In genomic region chr7:28137613-28138012, GRCm38 (mm10) we compare ENCODE assay signal across 8 mouse cellular contexts. TPM values are rescaled to one million over a fixed set of nuclear protein-coding genes. Genes with fewer than 3 reads are reported as not detected.
DNase-seq lines count a peak whose midpoint lies in the region; ATAC-seq and TF ChIP-seq lines count a peak whose summit lies in the region.

No protein-coding gene starts in this region.

- WGBS in heart, adult 2 months: 60% methylated on average over 5 of the region's 5 CpGs
- whole genome bisulfite sequencing in heart, embryonic 12.5 days: 53% methylated on average over 5 of the region's 5 CpGs
- 54% methylated on average over 5 of the region's 5 CpGs for WGBS in forebrain, embryonic 12.5 days

- H3K27ac ChIP-seq in heart, adult 2 months: no peak overlapping the region
- no peak overlapping the region for H3K27ac ChIP-seq in heart, embryonic 12.5 days (ENCODE audit: poor library complexity, severe bottlenecking)
- H3K27ac ChIP-seq in forebrain, embryonic 12.5 days: no peak overlapping the region

- no peak overlapping the region for H3K9ac ChIP-seq in heart, adult 2 months (ENCODE audit: low read depth, low read length)
- H3K9ac ChIP-seq in heart, embryonic 12.5 days: no peak overlapping the region
- H3K9ac ChIP-seq in forebrain, embryonic 12.5 days: no peak overlapping the region

- no peaks in the 10 kb centered on the region for H3K27me3 ChIP-seq in heart, adult 2 months (ENCODE audit: control insufficient read depth, insufficient read depth, low read length)
- no peaks in the 10 kb centered on the region for H3K27me3 ChIP-seq in heart, embryonic 12.5 days (replicated peaks)
- H3K27me3 ChIP-seq in forebrain, embryonic 12.5 days: peaks cover 4% of the 10 kb centered on the region; the same call in 1 of the 2 replicates

- intact Hi-C loops in heart, adult 2 months (cut with DNase I): no loop called here

- DNase-seq in heart, adult 2 months: no peak
- DNase-seq in urinary bladder, postnatal 14 days (ENCODE audit: low spot score): peak; percentile 31
- DNase-seq in urinary bladder, postnatal 36 days (ENCODE audit: low spot score in 2 of 2): no peak
- DNase-seq in embryo, embryonic 11 days: peak; percentile 62
- peak; percentile 13 to 23 for DNase-seq in layer of hippocampus, postnatal 36 days
- peak; percentile 55 for DNase-seq in right cerebral cortex, postnatal 4 days

- TF ChIP-seq CTCF in heart, adult 2 months (IDR thresholded peaks at IDR 0.05): peak; percentile 63

- TF ChIP-seq EP300 in heart, adult 2 months (IDR thresholded peaks at IDR 0.05; ENCODE audit: insufficient read depth, low read depth, low read length): no peak

- TF ChIP-seq POLR2A in heart, adult 2 months (IDR thresholded peaks at IDR 0.05; ENCODE audit: insufficient read depth, low read depth, low read length): no peak

- H3K4me2 ChIP-seq in heart, embryonic 12.5 days: no peak overlapping the region
- no peak overlapping the region for H3K4me2 ChIP-seq in forebrain, embryonic 12.5 days

- ATAC-seq in heart, embryonic 12.5 days (ENCODE audit: insufficient number of reproducible peaks, low FRiP score): no peak
- ATAC-seq in forebrain, embryonic 12.5 days (ENCODE audit: low FRiP score): no peak

- H3K36me3 ChIP-seq in heart, adult 2 months (ENCODE audit: control insufficient read depth, insufficient read depth, low read length): no peaks in the 10 kb centered on the region
- no peaks in the 10 kb centered on the region for H3K36me3 ChIP-seq in heart, embryonic 12.5 days
- H3K36me3 ChIP-seq in forebrain, embryonic 12.5 days (replicated peaks): no peaks in the 10 kb centered on the region

- no peak overlapping the region for H3K4me3 ChIP-seq in heart, adult 2 months
- no peak overlapping the region for H3K4me3 ChIP-seq in heart, embryonic 12.5 days
- no peak overlapping the region for H3K4me3 ChIP-seq in forebrain, embryonic 12.5 days (replicated peaks)

- peaks cover 5% of the 10 kb centered on the region; the same call in 1 of the 2 replicates for H3K9me3 ChIP-seq in heart, embryonic 12.5 days (replicated peaks)
- H3K9me3 ChIP-seq in forebrain, embryonic 12.5 days: no peaks in the 10 kb centered on the region

- no peaks in the 10 kb centered on the region for H3K79me2 ChIP-seq in heart, adult 2 months (replicated peaks; ENCODE audit: control insufficient read depth, insufficient read depth, low read length)

- H3K4me1 ChIP-seq in heart, adult 2 months (ENCODE audit: control insufficient read depth, insufficient read depth, low read length): no peaks in the 10 kb centered on the region
- no peaks in the 10 kb centered on the region for H3K4me1 ChIP-seq in heart, embryonic 12.5 days (replicated peaks)
- no peaks in the 10 kb centered on the region for H3K4me1 ChIP-seq in forebrain, embryonic 12.5 days

RNA-seq across cellular contexts. Expression of gene 9530053A07Rik, which starts 8.3 kb away (rescaled TPM):
- total RNA-seq in heart, adult 2 months (2021): not detected
- 0.08 TPM in 1 of 2 replicates, not detected in the other for polyA plus RNA-seq in heart, adult 2 months (2012; rRNA removed)
- 0.04 and 0.08 TPM in 2 replicates for polyA plus RNA-seq in heart, embryonic 12.5 days (2016; fragmentation: Nextera tagmentation; extraction: Ambion mirVana)
- total RNA-seq in layer of hippocampus, postnatal 36 days (2021): not detected
- polyA plus RNA-seq in forebrain, embryonic 12.5 days (2016; fragmentation: Nextera tagmentation; extraction: Ambion mirVana): 0.12 and 0.17 TPM in 2 replicates

RNA-seq across cellular contexts. Expression of gene Fbl, which starts 31.9 kb away (rescaled TPM):
- 10 to 100 TPM; 34.7 TPM for total RNA-seq in heart, adult 2 months (2021)
- polyA plus RNA-seq in heart, adult 2 months (2012; rRNA removed): 25.7 and 35.6 TPM in 2 replicates
- polyA plus RNA-seq in heart, embryonic 12.5 days (2016; fragmentation: Nextera tagmentation; extraction: Ambion mirVana): 92.1 TPM in 2 replicates
- total RNA-seq in layer of hippocampus, postnatal 36 days (2021): 10 to 100 TPM; 48.3 to 55.8 TPM
- 147 and 151 TPM in 2 replicates for polyA plus RNA-seq in forebrain, embryonic 12.5 days (2016; fragmentation: Nextera tagmentation; extraction: Ambion mirVana)

RNA-seq across cellular contexts. Expression of gene Dyrk1b, which starts 41.7 kb away (rescaled TPM):
- 10 to 100 TPM; 28.0 to 28.3 TPM for total RNA-seq in heart, adult 2 months (2021)
- 24.1 and 30.1 TPM in 2 replicates for polyA plus RNA-seq in heart, adult 2 months (2012; rRNA removed)
- 9.1 and 11.4 TPM in 2 replicates for polyA plus RNA-seq in heart, embryonic 12.5 days (2016; fragmentation: Nextera tagmentation; extraction: Ambion mirVana)
- 10 to 100 TPM; 45.7 to 52.4 TPM for total RNA-seq in layer of hippocampus, postnatal 36 days (2021)
- 16.9 and 17.4 TPM in 2 replicates for polyA plus RNA-seq in forebrain, embryonic 12.5 days (2016; fragmentation: Nextera tagmentation; extraction: Ambion mirVana)

Comparison
In these comparisons a context has a peak if more than half of its experiments do, and no peak if none do; other contexts are left out.
1. DNase-seq: peak in urinary bladder, postnatal 14 days (single experiment), embryo, embryonic 11 days (single experiment), layer of hippocampus, postnatal 36 days (2 of 2) and right cerebral cortex, postnatal 4 days (single experiment); none in heart, adult 2 months (0 of 2) and urinary bladder, postnatal 36 days (0 of 2).